Mouse (Mus musculus) layer of hippocampus, adult 2 months (tissue): ENCODE measurements around the gene Nmur1. TPM values are rescaled to one million over a fixed set of nuclear protein-coding genes. Genes with fewer than 3 reads are reported as not detected.
"Not testable (repeated sequence)": the region's sequence is repeated elsewhere in the genome, so short reads cannot be mapped to it uniquely, and the experiment has no call there.

Experiments
- DNase-seq, 2 experiments: peaks; one replicate each; pipeline ENCODE4 v3.0.0; 2022; ENCODE audit warnings: low spot score in 2 of 2
- H3K27ac ChIP-seq: fragments of 200-600 bp; 2 replicates; pipeline ENCODE4 v1.8.1; 2022
- H3K4me3 ChIP-seq: fragments of 200-600 bp; 2 replicates; pipeline ENCODE4 v1.8.1; 2022; ENCODE audit warnings: mild to moderate bottlenecking
- CTCF ChIP-seq: fragments of 200-600 bp; conservative IDR thresholded peaks from 2 replicates; pipeline ENCODE4 v1.8.1; 2022; ENCODE audit warnings: antibody characterized with exemption, mild to moderate bottlenecking, moderate library complexity
- long read RNA-seq, 2 experiments: library from polyadenylated mRNA; stranded (forward); transcript quantifications; one replicate each; pipeline ENCODE4 v2.0.0; 2021; ENCODE audit warnings: borderline mapping rate in 2 of 2
- total RNA-seq, 2 experiments: library from RNA; stranded (reverse); gene quantifications; 2 replicates each; pipeline ENCODE4 v1.2.3; 2021

Gene Nmur1
- not detected for total RNA-seq
- long read RNA-seq, experiment 1, partial matches to known transcripts = 0 of 1 reads
- long read RNA-seq, experiment 1, other reads (novel, unspliced or antisense) = 1 of 1 reads
- long read RNA-seq, experiment 2 = 0 reads

DNA sequence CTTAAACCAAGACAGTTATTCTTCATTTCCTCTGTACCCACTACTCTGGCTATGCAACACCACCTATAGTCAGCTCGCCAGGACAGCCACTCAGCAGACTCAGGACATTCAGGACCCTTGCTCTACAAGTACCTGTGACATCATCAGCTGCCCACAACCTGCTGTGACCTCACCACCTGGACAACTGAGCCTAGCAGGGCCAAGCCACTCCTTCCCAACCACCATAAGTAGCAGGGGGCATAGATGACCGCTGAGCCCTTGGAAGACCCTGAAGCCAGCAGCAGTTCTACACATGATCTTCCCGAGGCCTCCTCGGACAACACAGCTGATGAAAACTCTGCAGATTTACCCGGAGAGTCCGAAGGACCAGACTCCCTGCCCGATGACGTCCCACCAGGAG, at the start of gene Nmur1, which contains the start of gene Tex44:
Gene Nmur1, minus strand, starts transcription at position 101 of the 400 bp plus-strand sequence.
Gene Tex44, plus strand, starts transcription at position 202 of the 400 bp plus-strand sequence.
- TF ChIP-seq CTCF = no peak
- H3K4me3 ChIP-seq = no peak within 1 kb of the TSS
- no peak within 1 kb of the TSS for H3K27ac ChIP-seq
- DNase-seq = no peak

DNA sequence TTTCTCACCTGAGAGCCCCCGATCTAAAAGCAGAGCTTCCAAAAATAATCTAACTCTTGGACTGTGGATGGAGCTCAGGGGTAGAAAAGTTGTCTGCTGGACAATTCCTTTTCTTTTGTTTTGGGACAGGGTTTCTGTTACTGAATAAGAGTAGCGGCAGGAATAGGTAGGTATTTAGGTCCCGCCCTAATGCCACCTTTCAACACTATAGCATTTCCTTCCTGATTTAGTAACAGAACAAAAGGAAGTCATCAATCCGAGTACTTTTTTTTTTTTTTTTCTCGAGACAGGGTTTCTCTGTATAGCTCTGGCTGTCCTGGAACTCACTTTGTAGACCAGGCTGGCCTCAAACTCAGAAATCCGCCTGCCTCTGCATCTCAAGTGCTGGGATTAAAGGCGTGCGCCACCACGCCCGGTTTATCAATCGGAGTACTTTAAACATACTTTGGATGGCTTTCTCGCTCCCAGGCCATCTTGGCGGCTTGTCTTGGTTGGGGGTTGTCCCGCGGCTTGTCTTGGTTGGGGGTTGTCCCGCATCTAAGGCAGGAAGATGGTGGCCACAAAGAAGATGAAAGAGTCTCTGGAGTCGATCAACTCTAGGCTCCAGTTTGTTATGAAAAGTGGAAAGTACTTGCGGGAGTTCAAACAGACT, 47.2 kb upstream of the Nmur1 start:
- Histone ChIP-seq H3K27ac (peak overlapping the region; percentile 81), H3K4me3 (no peak overlapping the region)
- no peak for TF ChIP-seq CTCF
- DNase-seq = no peak

- TF ChIP-seq CTCF = no peak
- DNase-seq = peak in 1 of 2 experiments; percentile 28
- Histone ChIP-seq H3K4me3 (peak overlapping the region; percentile 12), H3K27ac (peak overlapping the region; percentile 81)
These were observed 46.3 kb upstream of the Nmur1 start for GRCm38 (mm10) chr1:86472197-86472952.

DNA sequence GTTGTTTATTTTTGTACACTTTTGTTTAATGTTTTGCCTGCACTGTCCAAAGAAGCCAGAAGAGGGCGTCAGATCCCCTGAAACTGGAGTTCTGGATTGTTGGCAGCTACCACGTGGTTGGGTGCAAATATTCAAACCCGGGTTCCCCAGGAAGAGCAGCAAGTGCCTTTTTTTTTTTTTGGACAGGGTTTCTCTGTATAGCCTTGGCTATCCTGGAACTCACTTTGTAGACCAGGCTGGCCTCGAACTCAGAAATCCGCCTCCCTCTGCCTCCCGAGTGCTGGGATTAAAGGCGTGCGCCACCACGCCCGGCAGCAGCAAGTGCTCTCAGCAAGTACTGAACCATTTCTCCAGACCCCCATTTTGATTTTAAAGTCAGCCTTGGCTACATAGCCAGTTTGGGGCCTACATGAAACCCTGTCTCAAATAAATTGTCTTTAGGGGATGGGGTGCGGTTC, 45.5 kb upstream of the Nmur1 start:
- peak; percentile 72 for TF ChIP-seq CTCF
- peak in 1 of 2 experiments; percentile 31 for DNase-seq
- H3K27ac ChIP-seq = peak overlapping the region; percentile 86
- H3K4me3 ChIP-seq = not testable (repeated sequence)

DNA sequence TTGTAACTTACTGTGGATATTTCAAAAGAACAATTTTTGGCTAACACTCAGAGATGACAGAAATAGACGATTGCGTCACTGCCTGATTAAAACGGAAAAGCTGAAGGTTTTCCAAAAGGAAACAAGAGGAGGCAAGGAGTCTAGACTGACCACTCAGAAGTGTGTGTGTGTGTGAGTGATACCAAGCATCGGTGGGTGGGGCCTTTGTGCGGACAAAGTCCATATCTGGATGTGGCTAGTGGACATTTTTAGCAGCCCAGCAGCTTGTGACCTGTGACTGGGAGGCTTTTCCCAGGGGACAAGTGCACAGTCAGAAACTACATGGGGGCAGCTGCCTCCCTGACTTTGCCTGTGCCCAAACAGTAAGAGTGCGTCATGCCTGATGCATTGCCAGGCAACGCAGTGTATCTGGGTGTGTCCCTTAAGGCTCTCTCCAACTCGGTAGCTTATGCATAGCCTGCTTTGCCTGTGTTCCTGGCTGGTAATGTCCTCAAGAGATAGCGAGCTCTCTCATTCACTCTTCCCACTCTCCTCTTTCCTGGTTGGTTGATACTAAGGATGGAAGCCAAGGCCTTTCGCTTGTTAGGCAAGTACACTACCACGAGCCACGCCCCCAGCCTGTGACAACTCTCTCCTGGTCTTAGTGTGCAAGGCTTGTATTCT, 44.6 kb upstream of the Nmur1 start:
- peak; percentile 38 to 60 for DNase-seq
- Histone ChIP-seq H3K4me3 (peak overlapping the region; percentile 26; the same call in 1 of the 2 replicates), H3K27ac (peak overlapping the region; percentile 86)
- TF ChIP-seq CTCF = no peak

DNA sequence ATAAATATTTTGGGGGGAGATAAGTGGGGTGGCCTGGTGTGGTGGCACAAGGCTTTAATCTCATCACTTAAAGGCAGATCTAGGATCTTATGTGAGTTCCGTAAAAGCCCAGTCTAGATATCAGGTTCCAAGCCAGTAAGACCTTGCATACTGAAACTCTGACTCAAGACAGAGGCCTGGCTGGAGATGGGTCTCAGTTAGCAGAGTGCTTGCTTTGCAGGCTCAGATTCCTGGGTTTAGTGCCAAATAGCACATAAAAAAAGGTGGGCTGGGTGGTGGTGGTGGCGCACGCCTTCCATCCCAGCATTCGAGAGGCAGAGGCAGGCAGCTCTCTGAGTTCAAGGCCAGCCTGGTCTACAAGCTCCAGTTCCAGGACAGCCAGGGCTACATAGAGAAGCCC, 43.8 kb upstream of the Nmur1 start:
- H3K4me3 ChIP-seq = no peak overlapping the region
- H3K27ac ChIP-seq = peak overlapping the region; percentile 69
- no peak for DNase-seq
- TF ChIP-seq CTCF = no peak

DNA sequence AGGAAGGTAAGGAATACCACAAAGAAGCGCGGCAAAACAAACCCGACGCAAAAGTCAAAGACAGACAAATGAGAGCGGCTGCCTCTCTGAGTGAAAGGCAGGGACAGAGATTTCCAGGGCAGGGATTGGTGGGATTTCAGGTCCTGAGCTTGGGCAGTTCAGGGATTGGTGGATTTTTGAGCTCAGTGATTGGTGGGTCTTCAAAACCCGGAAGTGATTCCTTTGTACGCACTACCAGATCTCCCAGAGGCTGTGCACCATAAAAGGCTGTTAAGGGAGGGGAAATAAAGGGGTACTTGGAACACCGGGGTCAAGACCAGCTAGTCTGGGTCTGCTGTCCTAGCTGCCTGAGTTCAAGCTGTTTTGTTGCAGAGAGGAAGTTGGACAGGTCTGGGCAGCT, 41.4 kb upstream of the Nmur1 start:
- H3K4me3 ChIP-seq = no peak overlapping the region
- DNase-seq = no peak
- H3K27ac ChIP-seq = no peak overlapping the region
- TF ChIP-seq CTCF = no peak

GRCm38 (mm10) chr1:86464875-86465224, 38.8 kb upstream of the Nmur1 start:
- Histone ChIP-seq H3K27ac (peak overlapping the region; percentile 32; the same call in 1 of the 2 replicates), H3K4me3 (no peak overlapping the region)
- TF ChIP-seq CTCF = no peak
- no peak for DNase-seq

DNA sequence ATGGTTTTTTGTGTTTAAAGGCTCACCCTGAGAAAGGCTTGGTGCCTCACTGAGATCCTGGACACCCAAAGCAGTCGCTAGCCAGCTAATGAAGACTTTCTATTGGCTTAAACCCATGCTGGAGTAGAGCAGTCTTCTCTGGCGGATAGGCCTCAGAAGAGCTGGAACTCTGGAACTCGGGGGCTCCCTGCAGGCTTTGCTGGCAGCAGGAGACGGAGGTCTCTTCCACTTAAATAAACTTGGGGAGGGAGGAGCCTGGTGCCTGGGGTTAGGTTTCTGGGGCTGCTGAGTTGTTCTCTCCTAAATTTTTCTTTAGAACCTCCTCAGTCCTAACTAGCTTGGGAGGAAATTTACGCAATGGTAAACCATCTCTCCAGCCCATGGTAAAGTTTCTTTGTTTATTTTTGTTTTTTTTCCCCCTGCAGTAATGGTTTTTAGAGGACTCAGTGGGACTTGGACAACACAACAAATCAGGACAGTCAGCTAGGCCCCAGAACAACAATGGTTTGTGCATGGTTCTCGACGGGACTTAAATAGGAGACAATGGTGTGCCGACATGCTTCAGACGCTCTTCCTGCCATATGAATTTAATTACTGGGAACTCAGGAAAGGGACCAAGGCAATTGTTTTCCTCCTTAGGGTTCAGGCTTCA, 38.3 kb upstream of the Nmur1 start:
- TF ChIP-seq CTCF = no peak
- Histone ChIP-seq H3K4me3 (no peak overlapping the region), H3K27ac (peak overlapping the region; percentile 32; the same call in 1 of the 2 replicates)
- no peak for DNase-seq

DNA sequence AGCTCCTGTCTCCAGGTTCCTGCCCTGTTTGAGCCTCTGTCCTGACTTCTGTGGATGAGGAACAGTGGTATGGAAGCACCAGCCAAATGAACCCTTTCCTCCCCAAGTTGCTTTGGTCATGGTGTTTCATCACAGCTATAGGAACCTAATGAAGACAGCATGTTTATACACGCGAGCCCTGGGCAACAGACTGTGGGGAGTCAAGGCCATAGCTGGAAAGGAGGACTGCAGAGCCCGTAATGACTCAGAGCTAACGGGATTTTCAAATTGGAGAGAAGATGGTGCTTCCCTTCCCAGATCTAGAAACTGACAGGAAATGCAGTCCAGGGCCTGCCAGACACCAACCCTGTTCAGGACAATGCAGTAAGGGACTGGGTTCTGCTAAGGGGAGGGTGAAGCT, 33.3 kb upstream of the Nmur1 start:
- no peak for TF ChIP-seq CTCF
- Histone ChIP-seq H3K4me3 (no peak overlapping the region), H3K27ac (no peak overlapping the region)
- DNase-seq = no peak

- TF ChIP-seq CTCF = no peak
- no peak for DNase-seq
- Histone ChIP-seq H3K27ac (no peak overlapping the region), H3K4me3 (no peak overlapping the region)
These were observed 31.0 kb upstream of the Nmur1 start for GRCm38 (mm10) chr1:86456892-86457581.

DNA sequence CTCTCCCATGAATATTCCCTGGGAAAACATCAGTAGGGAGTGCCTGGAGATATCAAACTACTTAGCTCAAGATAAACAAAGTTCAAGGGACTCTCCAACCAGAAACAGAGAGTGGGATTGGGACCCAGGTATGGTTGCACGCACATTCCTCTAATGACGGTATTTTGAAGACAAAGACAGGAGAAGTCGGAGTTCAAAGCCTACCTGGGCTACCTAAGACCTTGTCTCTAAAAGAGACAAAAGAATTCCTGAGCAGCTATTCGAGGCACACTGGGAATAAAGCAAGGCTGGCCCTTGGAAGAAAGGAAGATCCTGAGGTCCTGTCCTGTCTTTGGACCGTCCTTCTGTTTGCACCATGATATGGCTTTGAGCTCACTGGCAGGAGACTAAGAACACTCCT, 26.7 kb upstream of the Nmur1 start:
- no peak for TF ChIP-seq CTCF
- DNase-seq = no peak
- no peak overlapping the region for H3K4me3 ChIP-seq
- H3K27ac ChIP-seq = no peak overlapping the region
